Mouse (Mus musculus) thymus, adult 2 months (tissue): ENCODE measurements around the gene Cyp21a1.

Experiments used
- CTCF ChIP-seq: fragments of 200-500 bp; IDR thresholded peaks from 2 replicates; pipeline ENCODE4 v1.5.1; 2012; ENCODE audit warnings: mild to moderate bottlenecking, control low read depth, low read length, moderate library complexity, borderline replicate concordance; ENCODE audit not compliant: control insufficient read depth, poor library complexity, insufficient read depth; ENCODE audit errors: extremely low read depth
- POLR2A ChIP-seq: fragments of 200-500 bp; IDR thresholded peaks from 2 replicates; pipeline ENCODE4 v1.6.1; 2012; ENCODE audit warnings: mild to moderate bottlenecking, low read length, control low read depth, moderate library complexity; ENCODE audit not compliant: control insufficient read depth, poor library complexity, insufficient read depth; ENCODE audit errors: extremely low read depth

DNA sequence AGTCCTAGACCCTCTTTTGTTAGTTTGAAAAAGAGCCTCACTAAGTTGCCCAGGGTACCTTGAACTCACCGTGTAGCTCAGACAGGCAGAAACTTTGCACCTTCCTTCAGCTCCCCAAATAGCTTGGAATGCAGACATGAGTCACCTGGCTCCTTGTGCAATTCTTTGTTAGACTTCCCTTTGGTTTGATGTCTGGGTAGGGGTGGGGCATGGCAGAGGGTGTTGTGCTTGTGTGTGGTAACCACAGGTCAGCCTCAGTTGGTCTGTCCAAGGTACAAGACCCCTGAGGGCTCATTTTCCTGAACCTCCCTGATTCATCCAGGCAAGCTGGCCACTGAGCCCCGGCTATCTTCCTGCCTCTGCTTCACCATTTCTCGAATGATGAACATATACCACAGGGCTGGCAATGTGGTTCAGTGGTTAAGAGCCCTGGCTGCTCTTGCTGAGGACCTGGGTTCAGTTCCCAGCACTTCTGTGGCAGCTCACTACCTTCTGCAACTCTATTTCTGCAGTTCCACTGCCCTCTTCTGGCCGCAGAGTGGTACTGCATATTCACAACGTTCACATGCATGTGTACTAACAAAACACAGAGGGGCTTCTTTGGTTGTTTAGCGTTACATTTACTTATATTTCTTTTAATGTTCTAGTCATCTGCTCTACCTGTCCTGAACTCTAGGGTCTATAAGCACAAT is 656 bp upstream of the Cyp21a1 start:
- TF ChIP-seq CTCF (peak; percentile 32; the same call in 1 of the 2 replicates), POLR2A (no peak)
